Mouse (Mus musculus) small intestine, adult 2 months (tissue): ENCODE data around the gene Chst13.

ENCODE experiments used
- CTCF ChIP-seq: fragments of 200-500 bp; IDR thresholded peaks from 2 replicates; pipeline ENCODE4 v1.5.1; 2012; ENCODE audit warnings: low read depth, mild to moderate bottlenecking, control low read depth, inconsistent platforms, low read length, moderate library complexity, mixed read lengths; ENCODE audit not compliant: insufficient replicate concordance, insufficient read length; ENCODE audit errors: extremely low read depth
- POLR2A ChIP-seq: fragments of 200-500 bp; IDR thresholded peaks from 2 replicates; pipeline ENCODE4 v1.6.1; 2012; ENCODE audit warnings: low read depth, mild to moderate bottlenecking, control low read depth, inconsistent platforms, low read length, moderate library complexity

- no peak for TF ChIP-seq CTCF
- TF ChIP-seq POLR2A: no peak
Observed at GRCm38 (mm10) chr6:90359445-90359844, 34.5 kb upstream of the Chst13 start.
